Mouse (Mus musculus): ENCODE measurements around the gene Impad1. TPM values are rescaled to one million over a fixed set of nuclear protein-coding genes. Genes with fewer than 3 reads are reported as not detected.
A peak's percentile ranks its signal among the peaks of the same experiment; 100 is the strongest.

Impad1 gene
- total and polyA plus RNA-seq, 2 experiments from 2014 or later, result 42.4 to 95.1 TPM

GRCm38 (mm10) chr4:4779265-4779770 lies 13.8 kb downstream of the Impad1 start:
- Histone ChIP-seq H3K27ac (ENCODE audit: low read depth, low read length) (no peak overlapping the region), H3K9ac (replicated peaks; ENCODE audit: low read length, poor library complexity, severe bottlenecking) (no peak overlapping the region), H3K4me1 (ENCODE audit: insufficient read depth, low read length) (no peaks in the 10 kb centered on the region), H3K4me2 (ENCODE audit: low read depth, low read length, poor library complexity, severe bottlenecking) (no peak overlapping the region), H3K36me3 (ENCODE audit: insufficient read depth, low read length) (peaks cover 9% of the 10 kb centered on the region; the same call in 1 of the 2 replicates), H3K9me3 (ENCODE audit: low read length) (0 out of 2 replicates have a peak, but pooled peaks cover 6% of the 10 kb centered on the region), H3K27me3 (ENCODE audit: insufficient read depth, low read length) (no peaks in the 10 kb centered on the region), H3K4me3 (ENCODE audit: low read depth, low read length) (no peak overlapping the region)
- ATAC-seq (ENCODE audit: low FRiP score) (no peak), DNase-seq (ENCODE audit: low spot score) (no peak)
- TF ChIP-seq CTCF (IDR thresholded peaks at IDR 0.05), result no peak

GRCm38 (mm10) chr4:4771523-4772114 lies 21.5 kb downstream of the Impad1 start:
- DNase-seq (ENCODE audit: low spot score) (peak; percentile 54), ATAC-seq (ENCODE audit: low FRiP score) (no peak)
- peak; percentile 80 for TF ChIP-seq CTCF (IDR thresholded peaks at IDR 0.05)
- H3K4me2 ChIP-seq (ENCODE audit: low read depth, low read length, poor library complexity, severe bottlenecking), result no peak overlapping the region
- no peak overlapping the region for H3K9ac ChIP-seq (replicated peaks; ENCODE audit: low read length, poor library complexity, severe bottlenecking)
- no peaks in the 10 kb centered on the region for H3K4me1 ChIP-seq (ENCODE audit: insufficient read depth, low read length)
- H3K9me3 ChIP-seq (ENCODE audit: low read length), result no peaks in the 10 kb centered on the region
- H3K4me3 ChIP-seq (ENCODE audit: low read depth, low read length), result no peak overlapping the region
- H3K27ac ChIP-seq (ENCODE audit: low read depth, low read length), result no peak overlapping the region
- no peaks in the 10 kb centered on the region for H3K27me3 ChIP-seq (ENCODE audit: insufficient read depth, low read length)
- WGBS, result 75% methylated on average over 2 of the region's 2 CpGs
- peaks cover 21% of the 10 kb centered on the region for H3K36me3 ChIP-seq (ENCODE audit: insufficient read depth, low read length)

- TF ChIP-seq CTCF (IDR thresholded peaks at IDR 0.05), result no peak
- Histone ChIP-seq H3K36me3 (ENCODE audit: insufficient read depth, low read length) (peaks cover 12% of the 10 kb centered on the region), H3K27ac (ENCODE audit: low read depth, low read length) (no peak overlapping the region), H3K4me2 (ENCODE audit: low read depth, low read length, poor library complexity, severe bottlenecking) (no peak overlapping the region), H3K27me3 (ENCODE audit: insufficient read depth, low read length) (no peaks in the 10 kb centered on the region), H3K9me3 (ENCODE audit: low read length) (no peaks in the 10 kb centered on the region), H3K4me3 (ENCODE audit: low read depth, low read length) (no peak overlapping the region), H3K9ac (replicated peaks; ENCODE audit: low read length, poor library complexity, severe bottlenecking) (no peak overlapping the region), H3K4me1 (ENCODE audit: insufficient read depth, low read length) (no peaks in the 10 kb centered on the region)
- 71% methylated on average over 5 of the region's 5 CpGs for WGBS
- DNase-seq (ENCODE audit: low spot score) (peak; percentile 3), ATAC-seq (ENCODE audit: low FRiP score) (no peak)
Measured at GRCm38 (mm10) chr4:4765806-4766205, 27.3 kb downstream of the Impad1 start.

- WGBS, result 88% methylated on average over 4 of the region's 4 CpGs
- no peak for DNase-seq (ENCODE audit: low spot score)
Measured at GRCm38 (mm10) chr4:4758376-4758775, 34.8 kb downstream of the Impad1 start.

GRCm38 (mm10) chr4:4729427-4729826 lies 63.7 kb downstream of the Impad1 start:
- no peaks in the 10 kb centered on the region for H3K9me3 ChIP-seq (ENCODE audit: low read length)
- H3K36me3 ChIP-seq (ENCODE audit: insufficient read depth, low read length), result no peaks in the 10 kb centered on the region
- no peak overlapping the region for H3K9ac ChIP-seq (replicated peaks; ENCODE audit: low read length, poor library complexity, severe bottlenecking)
- no peak overlapping the region for H3K4me3 ChIP-seq (ENCODE audit: low read depth, low read length)
- WGBS, result 55% methylated on average over 3 of the region's 3 CpGs
- H3K27ac ChIP-seq (ENCODE audit: low read depth, low read length), result no peak overlapping the region
- ATAC-seq (ENCODE audit: low FRiP score) (no peak), DNase-seq (ENCODE audit: low spot score) (peak; percentile 22)
- no peaks in the 10 kb centered on the region for H3K4me1 ChIP-seq (ENCODE audit: insufficient read depth, low read length)
- H3K4me2 ChIP-seq (ENCODE audit: low read depth, low read length, poor library complexity, severe bottlenecking), result no peak overlapping the region
- TF ChIP-seq CTCF (IDR thresholded peaks at IDR 0.05), result peak; percentile 55
- no peaks in the 10 kb centered on the region for H3K27me3 ChIP-seq (ENCODE audit: insufficient read depth, low read length)

More at GRCm38 (mm10) chr4:4758376-4758775, 34.8 kb downstream of the Impad1 start:
- H3K4me2 ChIP-seq (ENCODE audit: low read depth, low read length, poor library complexity, severe bottlenecking), result no peak overlapping the region
- H3K4me1 ChIP-seq (ENCODE audit: insufficient read depth, low read length), result no peaks in the 10 kb centered on the region
- peak; percentile 52 for TF ChIP-seq CTCF (IDR thresholded peaks at IDR 0.05)
- no peak overlapping the region for H3K27ac ChIP-seq (ENCODE audit: low read depth, low read length)
- no peaks in the 10 kb centered on the region for H3K27me3 ChIP-seq (ENCODE audit: insufficient read depth, low read length)
- H3K36me3 ChIP-seq (ENCODE audit: insufficient read depth, low read length), result no peaks in the 10 kb centered on the region
- H3K4me3 ChIP-seq (ENCODE audit: low read depth, low read length), result no peak overlapping the region
- ATAC-seq (ENCODE audit: low FRiP score), result no peak
- no peak overlapping the region for H3K9ac ChIP-seq (replicated peaks; ENCODE audit: low read length, poor library complexity, severe bottlenecking)
- no peaks in the 10 kb centered on the region for H3K9me3 ChIP-seq (ENCODE audit: low read length)

- ATAC-seq (ENCODE audit: low FRiP score) (no peak), DNase-seq (ENCODE audit: low spot score) (no peak)
- no peak overlapping the region for H3K4me3 ChIP-seq (ENCODE audit: low read depth, low read length)
- WGBS, result 82% methylated on average over 3 of the region's 3 CpGs
- no peak overlapping the region for H3K27ac ChIP-seq (ENCODE audit: low read depth, low read length)
- no peak overlapping the region for H3K9ac ChIP-seq (replicated peaks; ENCODE audit: low read length, poor library complexity, severe bottlenecking)
- no peak overlapping the region for H3K4me2 ChIP-seq (ENCODE audit: low read depth, low read length, poor library complexity, severe bottlenecking)
- H3K36me3 ChIP-seq (ENCODE audit: insufficient read depth, low read length), result no peaks in the 10 kb centered on the region
- no peaks in the 10 kb centered on the region for H3K27me3 ChIP-seq (ENCODE audit: insufficient read depth, low read length)
- H3K9me3 ChIP-seq (ENCODE audit: low read length), result no peaks in the 10 kb centered on the region
- no peak for TF ChIP-seq CTCF (IDR thresholded peaks at IDR 0.05)
- no peaks in the 10 kb centered on the region for H3K4me1 ChIP-seq (ENCODE audit: insufficient read depth, low read length)
Measured at GRCm38 (mm10) chr4:4726241-4726776, 66.8 kb downstream of the Impad1 start.

Measured in midbrain, postnatal 0 days (tissue).